Mouse (Mus musculus): ENCODE data around the gene Vmn1r220. TPM values are rescaled to one million over a fixed set of nuclear protein-coding genes. Genes with fewer than 3 reads are reported as not detected.

The Vmn1r220 gene
- total RNA-seq (2023), result not detected

DNA sequence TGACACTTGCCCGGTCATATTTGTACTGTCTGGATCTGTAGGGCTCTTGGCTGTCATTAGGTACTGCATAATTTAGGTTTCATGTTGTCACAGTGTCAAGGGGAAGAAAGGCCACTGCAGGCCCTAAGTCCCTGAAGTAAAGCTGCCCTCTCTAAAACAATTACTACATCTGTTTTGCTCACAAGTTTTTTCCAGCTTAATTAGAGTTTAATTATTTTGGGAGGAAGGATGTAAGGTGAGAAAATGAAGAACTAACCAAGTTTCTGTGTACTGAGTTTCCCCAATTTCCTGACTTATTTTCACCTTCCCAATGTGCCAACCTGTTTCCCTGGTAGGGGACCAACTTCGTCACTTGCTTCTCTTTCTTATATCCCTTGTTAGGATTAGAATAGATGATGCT, at the start of gene Vmn1r220:
Gene Vmn1r220, minus strand, starts transcription at position 101 of the 400 bp plus-strand sequence.

DNA sequence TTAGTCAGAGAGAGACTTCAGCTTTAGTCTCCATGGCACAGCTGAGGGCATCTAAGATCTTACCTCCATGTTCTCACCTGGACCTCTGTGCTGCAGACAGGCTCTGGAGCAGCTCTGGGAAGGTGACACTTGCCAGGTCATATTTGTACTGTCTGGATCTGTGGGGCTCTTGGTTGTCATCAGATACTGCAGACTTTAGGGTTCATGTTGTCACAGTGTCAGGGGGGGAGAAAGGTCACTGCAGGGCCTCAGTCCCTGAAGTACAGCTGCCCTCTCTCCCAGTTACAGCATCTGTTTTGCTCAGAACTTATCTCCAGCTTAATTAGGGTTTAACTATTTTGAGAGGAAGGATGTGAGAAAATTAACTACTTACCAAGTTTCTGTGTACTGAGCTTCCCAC, 48.1 kb upstream of the Vmn1r220 start, which contains the start of gene Vmn1r222:
Gene Vmn1r222, minus strand, starts transcription at position 101 of the 400 bp plus-strand sequence.

DNA sequence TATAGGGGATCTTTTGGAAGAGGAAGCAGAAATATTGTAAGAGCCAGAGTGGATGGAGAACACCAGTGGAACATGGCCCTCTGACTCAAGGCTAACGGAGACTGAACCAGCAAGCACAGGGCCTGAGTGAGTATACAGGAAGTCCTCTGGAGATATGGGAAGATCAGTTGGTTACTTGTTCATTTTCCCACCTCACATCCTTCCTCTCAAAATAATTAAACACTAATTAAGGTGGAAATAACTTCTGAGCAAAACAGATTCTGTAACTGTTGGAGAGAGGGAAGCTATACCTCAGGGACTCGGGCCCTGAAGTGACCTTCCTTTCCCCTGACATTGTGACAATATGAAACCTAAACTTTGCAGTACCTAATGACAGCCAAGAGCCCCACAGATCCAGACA, 26.1 kb upstream of the Vmn1r220 start, which contains the start of gene Vmn1r221:
Gene Vmn1r221, plus strand, starts transcription at position 301 of the 400 bp plus-strand sequence.

DNA sequence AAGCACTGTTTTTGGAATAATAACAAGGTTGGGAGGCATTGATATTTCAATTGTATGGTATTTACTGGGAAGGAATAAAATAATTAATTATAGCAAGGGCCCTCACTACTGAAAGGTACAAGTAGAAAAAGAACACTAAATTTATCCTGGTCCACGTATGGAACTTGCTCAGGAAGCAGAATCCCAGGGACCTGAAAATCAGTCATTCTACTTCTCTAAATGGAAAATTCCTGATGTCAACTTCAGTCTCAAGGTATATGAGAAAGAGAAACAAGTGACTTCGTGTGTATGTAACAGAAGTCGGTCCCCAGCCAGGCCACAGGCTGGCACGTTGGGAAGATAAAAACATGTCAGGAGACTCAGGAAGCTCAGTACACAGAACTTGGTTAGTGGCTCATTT, 28.8 kb downstream of the Vmn1r220 start, which contains the start of gene Vmn1r219:
Gene Vmn1r219, plus strand, starts transcription at position 301 of the 400 bp plus-strand sequence.

DNA sequence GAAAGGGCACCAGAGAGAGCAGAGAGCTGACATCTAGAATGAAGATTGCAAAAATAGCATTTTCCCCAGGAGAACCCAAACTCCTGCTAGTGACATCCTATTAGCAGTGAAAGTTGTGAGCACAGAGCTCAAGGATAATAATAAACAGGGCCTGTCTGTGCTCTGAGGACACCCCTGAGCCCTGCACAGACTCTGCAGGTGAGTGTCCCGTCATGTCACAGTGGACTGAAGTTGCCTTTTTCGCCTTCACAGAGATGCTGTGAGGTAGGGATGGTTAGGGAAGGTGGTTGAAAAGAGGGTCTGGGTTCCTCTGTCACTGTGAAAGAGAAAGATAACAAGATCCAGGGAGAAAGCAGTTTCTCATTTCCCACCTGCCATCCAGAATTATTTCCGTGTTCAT, 54.7 kb downstream of the Vmn1r220 start, which contains the start of gene Vmn1r218:
Gene Vmn1r218, plus strand, starts transcription at position 57 of the 400 bp plus-strand sequence.

Other genes with a start within 250 kb of the Vmn1r220 start
- gene Vmn1r213, start 180.3 kb downstream of the Vmn1r220 start, total RNA-seq (2023), result not detected
- gene Vmn1r214, start 157.6 kb downstream of the Vmn1r220 start, total RNA-seq (2023), result not detected
- gene Vmn1r215, start 120.0 kb downstream of the Vmn1r220 start, total RNA-seq (2023), result not detected
- not detected for gene Vmn1r217, start 69.7 kb downstream of the Vmn1r220 start, total RNA-seq (2023)
- gene Vmn1r218, start 54.8 kb downstream of the Vmn1r220 start, total RNA-seq (2023), result not detected
- gene Vmn1r219, start 28.7 kb downstream of the Vmn1r220 start, total RNA-seq (2023), result not detected
- gene Vmn1r221, start 26.2 kb upstream of the Vmn1r220 start, total RNA-seq (2023), result not detected
- not detected for gene Vmn1r222, start 48.0 kb upstream of the Vmn1r220 start, total RNA-seq (2023)
- not detected for gene Vmn1r223, start 59.2 kb upstream of the Vmn1r220 start, total RNA-seq (2023)
- 19.2 TPM for gene Zfp322a, start 181.2 kb upstream of the Vmn1r220 start, total RNA-seq (2023)
- gene Abt1, start 235.9 kb upstream of the Vmn1r220 start, total RNA-seq (2023), result 18.1 TPM

Data from CD4-positive naive resting alpha-beta T cell, adult 57 days (primary cell).